8 mouse cellular contexts compared by ENCODE assay signal in genomic region chr16:33178278-33179074, GRCm38 (mm10). TPM values are rescaled to one million over a fixed set of nuclear protein-coding genes. Genes with fewer than 3 reads are reported as not detected.
DNase-seq lines count a peak whose midpoint lies in the region; ATAC-seq and TF ChIP-seq lines count a peak whose summit lies in the region.

No protein-coding gene starts in this region.

- no peak for TF ChIP-seq CTCF in heart, postnatal 0 days (IDR thresholded peaks at IDR 0.05; ENCODE audit: low read depth)

- no peak for TF ChIP-seq EP300 in heart, postnatal 0 days (IDR thresholded peaks at IDR 0.05; ENCODE audit: low read depth)

- peak overlapping the region; percentile 41 for H3K4me2 ChIP-seq in heart, postnatal 0 days (ENCODE audit: low read depth, low read length)
- peak overlapping the region; percentile 27; the same call in 1 of the 2 replicates for H3K4me2 ChIP-seq in limb, embryonic 13.5 days (replicated peaks)

- ATAC-seq in heart, postnatal 0 days (ENCODE audit: insufficient read depth, low read depth) = no peak; the same call in 1 of the 2 replicates
- no peak for ATAC-seq in limb, embryonic 13.5 days (ENCODE audit: low FRiP score, low read depth)

- H3K27ac ChIP-seq in heart, postnatal 0 days (ENCODE audit: low read depth) = peak overlapping the region; percentile 4; the same call in 1 of the 2 replicates
- H3K27ac ChIP-seq in limb, embryonic 13.5 days = no peak overlapping the region

- H3K9me3 ChIP-seq in heart, postnatal 0 days (replicated peaks; ENCODE audit: control insufficient read depth, low read length) = no peaks in the 10 kb centered on the region
- H3K9me3 ChIP-seq in limb, embryonic 13.5 days = no peaks in the 10 kb centered on the region

- H3K4me1 ChIP-seq in heart, postnatal 0 days (ENCODE audit: control insufficient read depth, insufficient read depth) = peaks cover 5% of the 10 kb centered on the region; the same call in 1 of the 2 replicates
- H3K4me1 ChIP-seq in limb, embryonic 13.5 days = no peaks in the 10 kb centered on the region

- no peaks in the 10 kb centered on the region for H3K36me3 ChIP-seq in heart, postnatal 0 days (replicated peaks; ENCODE audit: control insufficient read depth, insufficient read depth, low read length)
- H3K36me3 ChIP-seq in limb, embryonic 13.5 days = no peaks in the 10 kb centered on the region

- no peaks in the 10 kb centered on the region for H3K27me3 ChIP-seq in heart, postnatal 0 days (ENCODE audit: control insufficient read depth, insufficient read depth, low read length)
- no peaks in the 10 kb centered on the region for H3K27me3 ChIP-seq in limb, embryonic 13.5 days

- WGBS in heart, postnatal 0 days = 39% methylated on average over 17 of the region's 17 CpGs
- 67% methylated on average over 17 of the region's 17 CpGs for WGBS in limb, embryonic 13.5 days

- no peak overlapping the region for H3K4me3 ChIP-seq in heart, postnatal 0 days (ENCODE audit: low read depth, low read length)
- no peak overlapping the region for H3K4me3 ChIP-seq in limb, embryonic 13.5 days

- H3K9ac ChIP-seq in heart, postnatal 0 days (replicated peaks; ENCODE audit: low read depth, low read length) = peak overlapping the region; percentile 18; the same call in 1 of the 2 replicates
- no peak overlapping the region for H3K9ac ChIP-seq in limb, embryonic 13.5 days

- DNase-seq in adrenal gland, postnatal 14 days = peak; percentile 51
- DNase-seq in adrenal gland, adult 8-10 months = no peak
- peak; percentile 37 for DNase-seq in lung, postnatal 10 days
- DNase-seq in lung, postnatal 25 days (ENCODE audit: low spot score) = no peak
- DNase-seq in heart, postnatal 0 days (ENCODE audit: low spot score) = no peak
- peak; percentile 43 for DNase-seq in skeletal muscle tissue, adult 2 months (ENCODE audit: low read depth, low spot score)
- no peak for DNase-seq in yolk sac, embryonic 10.5 days (ENCODE audit: low spot score)

RNA-seq across cellular contexts. Expression of gene Osbpl11, which starts 6.4 kb away (rescaled TPM):
- 46.1 and 59.0 TPM in 2 replicates for total RNA-seq in adrenal gland, postnatal 14 days (2021)
- total RNA-seq in adrenal gland, adult 8-10 months (2022) = 10 to 100 TPM; 34.5 to 41.2 (median 37.7) TPM
- total RNA-seq in heart, postnatal 0 days (2014; rRNA removed; ENCODE audit: low replicate concordance) = 18.0 and 20.3 TPM in 2 replicates
- polyA plus RNA-seq in heart, postnatal 0 days (2015; fragmentation: Nextera tagmentation; extraction: Ambion mirVana) = 9.9 and 10.4 TPM in 2 replicates
- 17.6 and 18.2 TPM in 2 replicates for polyA plus RNA-seq in limb, embryonic 13.5 days (2015; fragmentation: Nextera tagmentation; extraction: Ambion mirVana)

Comparison
In these comparisons a context has a peak if more than half of its experiments do, and no peak if none do; other contexts are left out.
1. DNase-seq: peak in adrenal gland, postnatal 14 days (single experiment), lung, postnatal 10 days (single experiment) and skeletal muscle tissue, adult 2 months (single experiment); none in adrenal gland, adult 8-10 months (single experiment), lung, postnatal 25 days (single experiment), heart, postnatal 0 days (single experiment) and yolk sac, embryonic 10.5 days (single experiment).